Mouse (Mus musculus): ENCODE measurements around the gene Abcc9. TPM values are rescaled to one million over a fixed set of nuclear protein-coding genes. Genes with fewer than 3 reads are reported as not detected.

Abcc9 gene
- polyA plus RNA-seq (2015; fragmentation: Nextera tagmentation; extraction: Ambion mirVana): 5.8 TPM in 2 replicates

DNA sequence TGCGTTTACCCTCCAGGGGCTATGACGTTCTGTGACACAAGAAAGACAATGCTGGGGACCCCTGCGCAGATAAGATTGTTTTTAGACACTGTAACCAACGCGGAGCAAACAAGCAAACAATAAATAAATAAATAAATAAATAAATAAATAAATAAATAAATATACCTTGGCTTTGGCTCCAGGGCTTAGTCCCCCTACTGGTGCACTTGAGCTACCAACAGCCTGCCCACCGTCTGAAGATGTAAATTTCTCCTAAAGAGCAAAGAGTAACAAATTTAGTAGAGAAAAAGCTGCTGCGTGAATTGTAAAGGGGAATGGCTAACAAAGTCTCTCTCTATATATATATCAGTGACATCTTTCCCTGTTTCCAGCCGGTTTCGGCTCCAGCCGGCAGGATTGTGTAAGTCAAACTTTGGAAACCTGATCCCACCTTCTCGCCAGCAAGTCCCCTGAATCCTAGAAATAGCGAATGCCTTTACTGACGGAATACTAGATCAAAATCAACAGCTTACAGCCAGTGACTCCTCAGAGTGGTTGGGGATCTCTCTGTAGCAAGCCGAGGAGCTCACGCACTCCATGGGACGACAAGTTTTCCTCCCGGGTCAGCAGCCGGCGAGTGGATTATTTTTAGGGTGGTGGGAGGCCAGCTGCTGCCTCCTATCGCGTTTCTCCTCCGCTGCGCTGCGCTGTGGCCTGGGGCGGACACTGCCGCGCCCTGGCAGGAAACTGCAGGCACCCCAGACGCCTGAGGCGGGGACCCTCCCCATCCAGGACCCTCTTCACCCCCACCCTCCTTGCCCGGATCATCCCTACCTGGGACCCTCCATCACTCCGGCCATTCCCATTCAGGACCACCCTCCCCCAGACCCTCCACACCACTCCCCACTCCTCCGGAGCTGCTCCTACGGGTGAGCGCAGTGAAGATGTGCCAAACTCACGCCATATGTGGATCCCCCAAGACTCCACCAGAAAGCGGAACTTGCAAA lies at the start of gene Abcc9:
Abcc9 (minus strand) TSS at position 664 of the 986 bp plus-strand sequence.
- Histone ChIP-seq H3K9ac (ENCODE audit: low read length) (peak within 1 kb of the TSS; percentile 66), H3K4me3 (ENCODE audit: low read length) (peak within 1 kb of the TSS; percentile 47), H3K36me3 (ENCODE audit: control insufficient read depth, insufficient read depth, low read length) (no peaks in the 10 kb centered on the region), H3K4me2 (ENCODE audit: low read depth, low read length) (peak within 1 kb of the TSS; percentile 75), H3K27me3 (ENCODE audit: control insufficient read depth, insufficient read depth, low read depth, low read length) (no peaks in the 10 kb centered on the region), H3K4me1 (replicated peaks; ENCODE audit: control insufficient read depth, insufficient read depth, low read length) (peaks cover 8% of the 10 kb centered on the region), H3K9me3 (ENCODE audit: control insufficient read depth, low read length) (no peaks in the 10 kb centered on the region), H3K27ac (ENCODE audit: low read length) (no peak within 1 kb of the TSS)
- peak; percentile 77 for ATAC-seq (ENCODE audit: low read depth)
- 6% methylated on average over 35 of the region's 36 CpGs for WGBS

DNA sequence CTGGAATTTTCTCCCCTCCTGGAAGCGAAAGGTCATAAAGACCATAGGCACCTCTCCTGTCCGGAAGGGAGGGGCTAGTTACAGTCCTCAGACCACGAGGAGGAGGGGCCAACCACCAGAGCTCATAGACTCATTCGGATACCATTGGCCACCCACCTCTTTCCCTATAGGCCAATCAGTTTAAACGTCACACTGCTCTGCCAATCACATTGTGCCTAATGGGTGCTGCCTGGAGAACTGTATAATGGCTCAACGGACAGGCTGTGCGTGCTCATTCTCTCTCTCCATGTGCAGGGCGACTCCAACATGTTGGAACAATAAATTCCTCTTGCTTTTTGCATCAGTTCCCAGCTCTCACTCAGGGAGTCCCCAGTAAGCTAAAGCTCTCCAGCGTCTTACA lies 49.2 kb upstream of the Abcc9 start:
- Histone ChIP-seq H3K4me3 (ENCODE audit: low read length) (no peak overlapping the region), H3K9me3 (ENCODE audit: control insufficient read depth, low read length) (no peaks in the 10 kb centered on the region), H3K4me2 (ENCODE audit: low read depth, low read length) (no peak overlapping the region), H3K27ac (ENCODE audit: low read length) (no peak overlapping the region), H3K9ac (ENCODE audit: low read length) (no peak overlapping the region), H3K27me3 (ENCODE audit: control insufficient read depth, insufficient read depth, low read depth, low read length) (peaks cover 3% of the 10 kb centered on the region; the same call in 1 of the 2 replicates), H3K4me1 (replicated peaks; ENCODE audit: control insufficient read depth, insufficient read depth, low read length) (peaks cover 15% of the 10 kb centered on the region), H3K36me3 (ENCODE audit: control insufficient read depth, insufficient read depth, low read length) (no peaks in the 10 kb centered on the region)
- ATAC-seq (ENCODE audit: low read depth): no peak
- 51% methylated on average over 9 of the region's 9 CpGs for WGBS

DNA sequence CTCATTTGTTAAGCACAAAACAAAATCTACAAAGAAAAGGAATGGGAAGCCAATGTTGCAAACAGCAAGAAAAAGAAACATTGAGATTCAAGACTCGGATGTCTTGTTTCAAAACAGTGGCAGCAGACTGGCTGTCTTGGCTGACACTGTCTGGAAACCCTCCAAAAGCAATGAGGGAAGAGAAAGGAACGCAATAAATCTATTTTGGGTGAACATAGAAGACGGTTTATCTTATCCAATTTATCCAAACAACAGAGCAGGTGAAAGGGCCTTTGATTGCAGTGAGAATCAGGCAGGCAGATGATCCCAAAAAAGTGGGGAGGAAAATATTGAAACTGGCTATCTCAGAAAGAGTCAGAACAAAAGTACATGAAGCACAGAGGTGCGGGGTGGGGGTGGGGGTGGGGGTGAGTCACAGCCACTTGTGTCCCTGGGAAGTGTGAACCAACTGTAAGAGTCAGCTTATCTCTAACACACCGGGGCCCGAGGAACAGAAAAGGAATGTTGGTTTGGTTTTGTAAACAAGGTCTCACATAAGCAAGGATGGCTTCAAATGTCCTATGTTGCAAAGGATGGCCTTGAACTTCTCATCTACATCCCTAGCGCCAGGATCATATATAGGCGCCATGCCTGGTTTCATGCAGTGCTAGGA lies 46.1 kb upstream of the Abcc9 start:
- WGBS: 37% methylated on average over 8 of the region's 8 CpGs
- H3K4me1 ChIP-seq (replicated peaks; ENCODE audit: control insufficient read depth, insufficient read depth, low read length): peaks cover 15% of the 10 kb centered on the region
- no peak for ATAC-seq (ENCODE audit: low read depth)
- no peaks in the 10 kb centered on the region for H3K27me3 ChIP-seq (ENCODE audit: control insufficient read depth, insufficient read depth, low read depth, low read length)
- H3K27ac ChIP-seq (ENCODE audit: low read length): no peak overlapping the region; the same call in 1 of the 2 replicates
- H3K9ac ChIP-seq (ENCODE audit: low read length): no peak overlapping the region
- no peak overlapping the region for H3K4me3 ChIP-seq (ENCODE audit: low read length)
- H3K36me3 ChIP-seq (ENCODE audit: control insufficient read depth, insufficient read depth, low read length): no peaks in the 10 kb centered on the region
- no peaks in the 10 kb centered on the region for H3K9me3 ChIP-seq (ENCODE audit: control insufficient read depth, low read length)
- H3K4me2 ChIP-seq (ENCODE audit: low read depth, low read length): no peak overlapping the region

DNA sequence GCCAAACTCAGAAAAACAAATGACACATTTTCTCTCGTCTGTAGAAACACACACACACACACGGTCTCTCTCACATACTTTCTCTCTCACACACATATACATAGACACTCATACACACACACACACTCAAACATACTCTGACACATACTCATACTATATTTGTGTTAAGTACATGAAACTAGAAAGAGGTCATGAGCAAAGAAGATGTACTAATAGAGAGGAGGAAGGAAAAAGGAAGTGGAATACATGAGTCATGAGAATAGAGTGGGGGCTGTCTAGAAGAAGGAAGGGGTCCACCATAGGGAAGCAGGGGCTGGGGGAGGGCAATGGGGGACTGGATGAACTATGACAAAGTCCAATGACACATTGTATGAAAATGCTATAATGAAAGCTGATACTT lies 45.0 kb upstream of the Abcc9 start:
- H3K4me2 ChIP-seq (ENCODE audit: low read depth, low read length): no peak overlapping the region
- 44% methylated on average over 2 of the region's 2 CpGs for WGBS

DNA sequence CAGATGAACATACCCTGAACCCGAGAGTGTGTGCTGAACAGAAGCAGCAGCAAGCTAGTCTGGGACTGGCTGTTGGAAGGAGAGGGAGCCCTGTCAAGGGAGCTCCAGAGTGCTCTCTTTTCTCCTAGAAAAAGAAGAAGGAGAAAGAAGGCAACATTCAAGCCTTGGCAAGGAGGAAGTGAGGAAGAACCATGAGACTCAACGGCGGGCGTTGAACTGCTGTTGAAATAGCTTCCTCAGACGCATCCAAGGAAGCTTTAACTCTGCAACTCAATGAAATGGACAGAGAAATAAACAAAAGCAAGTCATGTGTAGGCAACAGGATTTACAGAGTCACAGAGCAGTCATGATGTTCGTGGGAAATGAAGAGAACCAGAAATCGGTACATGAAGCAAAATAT lies 44.6 kb upstream of the Abcc9 start:
- Histone ChIP-seq H3K27ac (ENCODE audit: low read length) (peak overlapping the region; percentile 72), H3K4me2 (ENCODE audit: low read depth, low read length) (peak overlapping the region; percentile 35)
- WGBS: 37% methylated on average over 7 of the region's 7 CpGs

More for the DNA sequence above, 45.0 kb upstream of the Abcc9 start:
- H3K36me3 ChIP-seq (ENCODE audit: control insufficient read depth, insufficient read depth, low read length): no peaks in the 10 kb centered on the region
- H3K9me3 ChIP-seq (ENCODE audit: control insufficient read depth, low read length): no peaks in the 10 kb centered on the region
- no peak for ATAC-seq (ENCODE audit: low read depth)
- no peak overlapping the region for H3K9ac ChIP-seq (ENCODE audit: low read length)
- peak overlapping the region; percentile 72 for H3K27ac ChIP-seq (ENCODE audit: low read length)
- no peaks in the 10 kb centered on the region for H3K27me3 ChIP-seq (ENCODE audit: control insufficient read depth, insufficient read depth, low read depth, low read length)
- no peak overlapping the region for H3K4me3 ChIP-seq (ENCODE audit: low read length)
- H3K4me1 ChIP-seq (replicated peaks; ENCODE audit: control insufficient read depth, insufficient read depth, low read length): peaks cover 15% of the 10 kb centered on the region

DNA sequence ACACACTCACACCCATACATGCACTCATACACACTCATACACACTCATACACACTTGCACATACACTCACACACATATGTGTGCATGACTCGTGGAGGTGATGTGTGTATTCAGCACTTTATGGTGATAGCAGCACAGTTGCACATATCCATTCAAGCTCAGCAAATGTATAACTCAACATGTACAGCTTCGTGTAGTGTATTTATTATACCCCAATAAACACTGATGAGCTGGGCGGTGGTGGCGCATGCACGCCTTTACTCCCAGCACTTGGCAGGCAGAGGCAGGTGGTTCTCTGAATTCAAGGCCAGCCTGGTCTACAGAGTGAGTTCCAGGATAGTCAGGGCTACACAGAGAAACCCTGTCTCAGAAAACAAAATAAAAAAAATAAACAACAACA lies 43.4 kb upstream of the Abcc9 start:
- H3K4me1 ChIP-seq (replicated peaks; ENCODE audit: control insufficient read depth, insufficient read depth, low read length): peaks cover 15% of the 10 kb centered on the region
- H3K9ac ChIP-seq (ENCODE audit: low read length): no peak overlapping the region
- H3K27ac ChIP-seq (ENCODE audit: low read length): no peak overlapping the region
- H3K27me3 ChIP-seq (ENCODE audit: control insufficient read depth, insufficient read depth, low read depth, low read length): no peaks in the 10 kb centered on the region
- ATAC-seq (ENCODE audit: low read depth): no peak
- H3K36me3 ChIP-seq (ENCODE audit: control insufficient read depth, insufficient read depth, low read length): no peaks in the 10 kb centered on the region
- H3K4me3 ChIP-seq (ENCODE audit: low read length): no peak overlapping the region
- no peaks in the 10 kb centered on the region for H3K9me3 ChIP-seq (ENCODE audit: control insufficient read depth, low read length)
- WGBS: 91% methylated on average over 5 of the region's 5 CpGs
- no peak overlapping the region for H3K4me2 ChIP-seq (ENCODE audit: low read depth, low read length)

More for the DNA sequence above, 44.6 kb upstream of the Abcc9 start:
- H3K4me1 ChIP-seq (replicated peaks; ENCODE audit: control insufficient read depth, insufficient read depth, low read length): peaks cover 15% of the 10 kb centered on the region
- H3K9ac ChIP-seq (ENCODE audit: low read length): peak overlapping the region; percentile 54; the same call in 1 of the 2 replicates
- H3K27me3 ChIP-seq (ENCODE audit: control insufficient read depth, insufficient read depth, low read depth, low read length): no peaks in the 10 kb centered on the region
- H3K36me3 ChIP-seq (ENCODE audit: control insufficient read depth, insufficient read depth, low read length): no peaks in the 10 kb centered on the region
- ATAC-seq (ENCODE audit: low read depth): no peak
- H3K9me3 ChIP-seq (ENCODE audit: control insufficient read depth, low read length): no peaks in the 10 kb centered on the region
- peak overlapping the region; percentile 21; the same call in 1 of the 2 replicates for H3K4me3 ChIP-seq (ENCODE audit: low read length)

DNA sequence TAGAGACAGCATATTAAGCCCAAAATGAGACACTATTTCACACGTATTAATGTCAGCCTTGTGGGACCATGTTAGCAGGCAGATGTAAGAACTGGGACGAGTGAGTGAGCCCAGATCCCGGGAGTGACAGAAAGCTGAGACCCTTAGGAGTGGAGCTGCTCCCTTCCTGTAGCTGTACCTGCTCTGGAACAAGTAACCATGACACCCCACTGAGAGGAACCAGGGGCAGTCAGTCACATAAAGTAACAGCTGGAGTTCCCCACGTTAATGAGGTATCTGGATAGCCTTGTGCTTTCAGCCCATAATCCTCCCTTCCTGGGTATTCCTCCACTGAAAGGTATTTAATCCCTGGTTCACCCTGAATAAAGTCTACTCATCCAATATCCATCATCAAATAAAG lies 41.1 kb upstream of the Abcc9 start:
- H3K4me3 ChIP-seq (ENCODE audit: low read length): no peak overlapping the region
- 68% methylated on average over 4 of the region's 4 CpGs for WGBS
- no peaks in the 10 kb centered on the region for H3K36me3 ChIP-seq (ENCODE audit: control insufficient read depth, insufficient read depth, low read length)
- H3K9me3 ChIP-seq (ENCODE audit: control insufficient read depth, low read length): no peaks in the 10 kb centered on the region
- no peak overlapping the region for H3K9ac ChIP-seq (ENCODE audit: low read length)
- H3K27me3 ChIP-seq (ENCODE audit: control insufficient read depth, insufficient read depth, low read depth, low read length): no peaks in the 10 kb centered on the region
- H3K4me1 ChIP-seq (replicated peaks; ENCODE audit: control insufficient read depth, insufficient read depth, low read length): peaks cover 15% of the 10 kb centered on the region
- ATAC-seq (ENCODE audit: low read depth): no peak
- no peak overlapping the region for H3K27ac ChIP-seq (ENCODE audit: low read length)
- no peak overlapping the region for H3K4me2 ChIP-seq (ENCODE audit: low read depth, low read length)

DNA sequence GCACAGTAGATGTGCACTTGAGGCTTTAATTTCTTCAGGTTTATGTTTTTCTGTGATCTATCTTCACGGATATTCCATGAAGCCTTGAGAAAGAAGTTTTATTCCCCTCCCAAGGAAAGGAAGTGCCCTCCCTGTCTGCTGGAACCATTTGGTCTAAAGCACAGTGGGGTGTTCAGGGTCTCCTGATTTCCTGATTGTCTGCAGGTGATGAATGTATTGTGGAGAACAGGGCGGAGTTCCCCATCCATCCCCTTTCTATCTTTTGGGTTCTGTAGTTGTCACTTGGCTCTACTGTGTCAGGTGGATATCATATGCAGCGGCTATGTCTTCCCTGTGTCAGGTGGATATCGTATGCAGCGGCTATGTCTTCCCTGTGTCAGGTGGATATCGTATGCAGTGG lies 39.6 kb upstream of the Abcc9 start:
- no peak for ATAC-seq (ENCODE audit: low read depth)
- 81% methylated on average over 6 of the region's 6 CpGs for WGBS

DNA sequence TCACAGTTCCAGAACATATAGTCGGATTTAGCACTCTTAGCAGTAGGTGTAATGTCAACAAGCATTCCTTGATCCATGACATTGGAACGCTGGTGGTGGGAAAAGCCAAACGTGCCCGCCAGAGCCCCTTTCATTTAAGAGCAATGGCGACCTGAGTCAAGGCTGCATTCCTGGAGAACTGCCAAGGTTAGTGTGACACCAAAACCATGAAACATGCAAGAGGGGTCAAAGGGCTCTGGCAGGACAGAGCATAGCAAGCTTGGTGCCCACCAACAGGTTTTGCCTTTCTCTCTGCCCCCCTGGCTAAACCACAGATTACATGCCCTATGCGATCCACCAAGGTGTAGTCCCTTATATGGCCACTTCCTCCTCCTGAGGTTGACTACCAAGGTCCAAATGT lies 36.5 kb upstream of the Abcc9 start:
- ATAC-seq (ENCODE audit: low read depth): no peak
- 57% methylated on average over 6 of the region's 6 CpGs for WGBS
- Histone ChIP-seq H3K9ac (ENCODE audit: low read length) (no peak overlapping the region), H3K27ac (ENCODE audit: low read length) (no peak overlapping the region), H3K4me2 (ENCODE audit: low read depth, low read length) (no peak overlapping the region), H3K4me3 (ENCODE audit: low read length) (no peak overlapping the region), H3K27me3 (ENCODE audit: control insufficient read depth, insufficient read depth, low read depth, low read length) (no peaks in the 10 kb centered on the region), H3K36me3 (ENCODE audit: control insufficient read depth, insufficient read depth, low read length) (no peaks in the 10 kb centered on the region), H3K9me3 (ENCODE audit: control insufficient read depth, low read length) (no peaks in the 10 kb centered on the region), H3K4me1 (replicated peaks; ENCODE audit: control insufficient read depth, insufficient read depth, low read length) (no peaks in the 10 kb centered on the region)

More for the DNA sequence above, 39.6 kb upstream of the Abcc9 start:
- no peaks in the 10 kb centered on the region for H3K27me3 ChIP-seq (ENCODE audit: control insufficient read depth, insufficient read depth, low read depth, low read length)
- no peaks in the 10 kb centered on the region for H3K36me3 ChIP-seq (ENCODE audit: control insufficient read depth, insufficient read depth, low read length)
- H3K4me1 ChIP-seq (replicated peaks; ENCODE audit: control insufficient read depth, insufficient read depth, low read length): 0 out of 2 replicates have a peak, but pooled peaks cover 4% of the 10 kb centered on the region
- no peaks in the 10 kb centered on the region for H3K9me3 ChIP-seq (ENCODE audit: control insufficient read depth, low read length)
- no peak overlapping the region for H3K9ac ChIP-seq (ENCODE audit: low read length)
- H3K4me2 ChIP-seq (ENCODE audit: low read depth, low read length): no peak overlapping the region
- H3K27ac ChIP-seq (ENCODE audit: low read length): no peak overlapping the region
- no peak overlapping the region for H3K4me3 ChIP-seq (ENCODE audit: low read length)
